Mouse (Mus musculus): ENCODE data around the gene Ank2.

GRCm38 (mm10) chr3:127371774-127372173 lies 127.4 kb downstream of the Ank2 start:
- no peak for TF ChIP-seq GATA1 (IDR thresholded peaks at IDR 0.05; ENCODE audit: low read length)
- no peak for TF ChIP-seq TAL1 (IDR thresholded peaks at IDR 0.05; ENCODE audit: low read length)
